Mouse (Mus musculus) kidney, adult 2 months (tissue): Measurements from ENCODE around the gene Dynlt1a.
"Not testable (repeated sequence)": the region's sequence is repeated elsewhere in the genome, so short reads cannot be mapped to it uniquely, and the experiment has no call there.

Source experiments
- CTCF ChIP-seq: fragments of 200-500 bp; conservative IDR thresholded peaks from 2 replicates; pipeline ENCODE4 v1.5.1; 2011; ENCODE audit warnings: low read depth, mild to moderate bottlenecking, control low read depth, low read length, moderate library complexity, mixed read lengths; ENCODE audit not compliant: insufficient read depth, insufficient read length
- POLR2A ChIP-seq: fragments of 200-500 bp; IDR thresholded peaks from one replicate; pipeline ENCODE4 v1.6.1; 2011; ENCODE audit warnings: low read depth, low read length, control low read depth

GRCm38 (mm10) chr17:6304891-6305290 is 12.4 kb downstream of the Dynlt1a start:
- TF ChIP-seq CTCF, POLR2A: not testable (repeated sequence)
